Mouse (Mus musculus) hindbrain, embryonic 10.5 days (tissue): ENCODE data around the gene Fam198a. TPM values are rescaled to one million over a fixed set of nuclear protein-coding genes. Genes with fewer than 3 reads are reported as not detected.

ENCODE experiments used
- DNase-seq: peaks from one replicate; pipeline ENCODE4 v3.0.0-alpha.2; 2017; ENCODE audit warnings: low spot score
- H3K27ac ChIP-seq: fragments of 300-500 bp; sonication (generic); 2 replicates; pipeline ENCODE4 v1.5.1; 2016; ENCODE audit warnings: mild to moderate bottlenecking, moderate library complexity
- H3K27me3 ChIP-seq: fragments of 300-500 bp; sonication (generic); 2 replicates; pipeline ENCODE4 v1.6.1; 2016; ENCODE audit warnings: mild to moderate bottlenecking; ENCODE audit not compliant: poor library complexity, insufficient read depth, severe bottlenecking
- H3K36me3 ChIP-seq: fragments of 300-500 bp; sonication (generic); 2 replicates; pipeline ENCODE4 v1.6.1; 2016; ENCODE audit warnings: mild to moderate bottlenecking, moderate library complexity
- H3K4me1 ChIP-seq: fragments of 300-500 bp; sonication (generic); replicated peaks from 2 replicates; pipeline ENCODE4 v1.6.1; 2016; ENCODE audit warnings: mild to moderate bottlenecking
- H3K4me3 ChIP-seq: fragments of 300-500 bp; sonication (generic); 2 replicates; pipeline ENCODE4 v1.5.1; 2016; ENCODE audit warnings: mild to moderate bottlenecking, moderate library complexity
- H3K9me3 ChIP-seq: fragments of 300-500 bp; sonication (generic); 2 replicates; pipeline ENCODE4 v1.6.1; 2016; ENCODE audit warnings: mild to moderate bottlenecking, moderate library complexity
- WGBS: fragments of 180-500 bp; shearing (Covaris S2); methylation state at CpG from one replicate; pipeline ENCODE4 v1.1.7; 2016; 5-methylcytosine and 5-hydroxymethylcytosine counted together
- polyA plus RNA-seq: library from polyadenylated mRNA; unstranded; fragments of >200 nt; fragmentation: Nextera tagmentation; extraction: Ambion mirVana; gene quantifications from 2 replicates; pipeline ENCODE4 v1.2.1, GENCODE M21; 2016

The Fam198a gene
- polyA plus RNA-seq, 1 experiment from 2014 or later: 0.52 TPM

DNA sequence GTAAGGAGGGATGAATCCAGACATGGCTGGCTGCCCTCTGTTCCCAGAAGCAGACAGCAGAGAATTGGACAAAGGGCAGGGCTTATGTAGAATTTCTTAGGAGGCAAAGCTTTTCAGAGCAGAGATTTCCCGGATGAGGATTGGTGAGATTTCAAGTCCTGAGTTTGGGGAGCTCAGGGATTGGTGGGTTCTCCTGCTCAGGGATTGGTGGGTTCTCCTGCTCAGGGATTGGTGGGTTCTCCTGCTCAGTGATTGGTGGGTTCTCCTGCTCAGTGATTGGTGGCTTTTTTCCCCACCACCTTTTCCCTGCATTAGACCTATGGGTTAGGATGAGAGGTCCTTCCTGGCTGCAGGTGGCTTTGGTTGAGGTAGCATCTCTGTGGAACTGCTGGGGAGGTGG is 13.8 kb upstream of the Fam198a start:
- 81% methylated on average over 1 of the region's 1 CpGs for WGBS
- peaks cover 10% of the 10 kb centered on the region for H3K4me1 ChIP-seq
- H3K27me3 ChIP-seq: no peaks in the 10 kb centered on the region
- H3K4me3 ChIP-seq: peak overlapping the region; percentile 54; the same call in 1 of the 2 replicates
- no peak for DNase-seq
- H3K36me3 ChIP-seq: peaks cover 8% of the 10 kb centered on the region; the same call in 1 of the 2 replicates
- H3K27ac ChIP-seq: peak overlapping the region; percentile 85; the same call in 1 of the 2 replicates
- no peaks in the 10 kb centered on the region for H3K9me3 ChIP-seq

DNA sequence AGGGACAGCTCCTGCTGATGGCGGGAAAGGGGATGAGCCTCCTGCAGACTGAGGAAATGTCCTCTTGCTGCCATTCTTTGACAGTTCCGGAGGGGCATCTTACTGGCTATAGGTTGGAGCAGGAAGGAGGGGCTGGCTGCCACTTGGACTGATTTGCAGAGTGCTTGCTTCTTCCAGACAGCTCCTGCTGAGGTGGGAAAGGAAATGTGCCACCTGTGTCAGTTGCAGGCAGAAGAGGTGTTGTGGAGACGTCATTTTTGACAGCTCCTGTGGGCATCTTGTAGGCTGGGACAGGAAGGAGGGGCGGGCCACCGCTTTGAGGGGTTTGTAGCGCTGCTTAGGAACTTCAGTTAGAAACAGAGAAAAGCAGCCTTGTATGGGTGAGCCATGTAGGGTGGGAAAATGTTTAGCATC is 13.3 kb upstream of the Fam198a start:
- WGBS: 63% methylated on average over 6 of the region's 6 CpGs
- Histone ChIP-seq H3K36me3 (peaks cover 8% of the 10 kb centered on the region; the same call in 1 of the 2 replicates), H3K4me3 (peak overlapping the region; percentile 54), H3K4me1 (peaks cover 10% of the 10 kb centered on the region), H3K27ac (peak overlapping the region; percentile 85), H3K9me3 (no peaks in the 10 kb centered on the region), H3K27me3 (no peaks in the 10 kb centered on the region)
- DNase-seq: no peak

DNA sequence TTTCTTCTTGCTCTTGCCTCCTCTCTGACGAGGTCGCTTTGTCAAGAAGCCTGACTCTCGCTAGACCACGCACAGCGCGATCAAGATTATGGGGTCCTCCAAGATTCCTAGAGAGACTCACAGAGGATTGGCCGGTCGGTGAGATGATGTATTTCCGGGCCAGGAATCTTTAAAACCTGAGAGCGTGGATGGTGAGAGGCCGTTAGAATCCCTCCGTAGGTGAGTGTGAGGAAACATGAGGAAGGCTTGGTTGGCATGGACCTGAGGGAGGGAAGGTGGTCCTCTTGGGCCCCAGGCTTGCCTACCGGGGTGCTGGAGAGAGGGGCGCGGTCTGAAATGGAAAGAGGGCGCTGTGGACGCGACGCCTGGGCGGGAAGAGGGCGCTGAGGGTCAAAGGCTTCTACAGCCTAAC is 12.8 kb upstream of the Fam198a start:
- peak; percentile 39 for DNase-seq
- WGBS: 57% methylated on average over 21 of the region's 21 CpGs
- H3K27ac ChIP-seq: peak overlapping the region; percentile 85

DNA sequence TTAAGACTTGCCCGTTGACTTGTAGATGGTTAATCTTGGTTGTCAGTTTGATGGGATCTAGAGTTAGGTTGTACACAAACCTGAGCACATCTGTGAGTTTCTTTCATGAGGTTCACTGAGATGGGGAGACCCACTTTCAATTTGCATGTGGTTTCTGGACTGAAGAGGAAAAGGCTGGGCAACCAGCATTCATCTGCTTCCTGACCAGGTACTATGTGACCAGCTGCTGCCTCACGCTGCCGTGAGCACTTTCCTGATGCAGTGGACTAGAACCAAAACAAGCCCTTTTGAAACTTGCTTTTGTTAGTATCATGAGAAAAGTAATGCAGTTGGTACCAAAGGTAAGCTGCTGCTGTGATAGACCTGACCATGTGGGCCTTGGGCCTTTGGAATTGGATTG is 7.8 kb upstream of the Fam198a start:
- 89% methylated on average over 3 of the region's 3 CpGs for WGBS
- Histone ChIP-seq H3K27ac (no peak overlapping the region), H3K4me1 (no peaks in the 10 kb centered on the region)

More for the DNA sequence above, 12.8 kb upstream of the Fam198a start:
- H3K4me3 ChIP-seq: peak overlapping the region; percentile 54
- no peaks in the 10 kb centered on the region for H3K27me3 ChIP-seq
- H3K9me3 ChIP-seq: no peaks in the 10 kb centered on the region
- H3K36me3 ChIP-seq: peaks cover 8% of the 10 kb centered on the region; the same call in 1 of the 2 replicates
- H3K4me1 ChIP-seq: peaks cover 10% of the 10 kb centered on the region

DNA sequence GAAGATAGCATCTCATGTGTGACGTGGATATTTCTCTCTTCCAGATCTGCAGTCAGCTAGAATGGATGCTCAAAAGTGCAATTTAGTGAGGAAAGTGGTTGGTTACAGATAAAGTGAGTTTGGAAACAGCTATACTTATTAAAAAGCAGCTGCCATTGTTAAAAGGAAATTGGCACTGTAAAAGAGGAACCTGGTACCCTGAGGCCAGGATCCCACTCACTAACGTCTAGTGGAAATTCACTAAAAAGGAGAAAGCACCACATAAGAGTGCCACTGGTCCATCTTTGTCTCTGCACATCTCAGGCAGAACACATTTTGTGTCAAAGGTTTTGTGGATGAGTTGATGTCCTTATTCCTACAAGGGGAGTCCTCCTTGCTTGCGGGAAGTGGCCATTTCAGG is 7.2 kb upstream of the Fam198a start:
- no peak overlapping the region for H3K27ac ChIP-seq
- H3K27me3 ChIP-seq: no peaks in the 10 kb centered on the region; the same call in 1 of the 2 replicates
- H3K4me3 ChIP-seq: no peak overlapping the region
- DNase-seq: no peak
- peaks cover 8% of the 10 kb centered on the region; the same call in 1 of the 2 replicates for H3K36me3 ChIP-seq
- 89% methylated on average over 3 of the region's 3 CpGs for WGBS
- H3K9me3 ChIP-seq: no peaks in the 10 kb centered on the region
- H3K4me1 ChIP-seq: no peaks in the 10 kb centered on the region

More for the DNA sequence above, 7.8 kb upstream of the Fam198a start:
- peaks cover 8% of the 10 kb centered on the region; the same call in 1 of the 2 replicates for H3K36me3 ChIP-seq
- no peaks in the 10 kb centered on the region; the same call in 1 of the 2 replicates for H3K27me3 ChIP-seq
- no peak overlapping the region for H3K4me3 ChIP-seq
- no peaks in the 10 kb centered on the region for H3K9me3 ChIP-seq
- DNase-seq: no peak

DNA sequence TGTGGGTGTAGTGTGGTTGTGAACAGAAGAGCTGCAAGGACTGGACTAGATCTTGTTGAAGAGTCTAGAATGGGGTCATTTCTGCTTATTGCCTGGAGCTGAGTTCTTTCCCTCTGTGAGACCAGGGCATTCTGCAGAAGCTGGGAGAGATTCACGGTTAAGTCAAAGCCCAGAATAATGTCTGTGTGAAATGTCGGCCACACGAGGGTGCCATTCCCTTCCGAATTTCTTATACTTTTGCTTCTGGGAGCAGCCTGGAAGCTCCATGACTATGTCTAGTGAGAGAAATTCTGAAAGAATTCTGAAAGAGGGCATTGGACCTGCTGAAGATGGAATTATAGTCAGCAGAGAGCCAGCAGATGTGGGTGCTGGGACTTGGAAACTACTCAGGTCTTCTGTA is 3.0 kb upstream of the Fam198a start:
- H3K4me1 ChIP-seq: peaks cover 11% of the 10 kb centered on the region
- DNase-seq: peak; percentile 49
- H3K36me3 ChIP-seq: no peaks in the 10 kb centered on the region
- no peak overlapping the region for H3K27ac ChIP-seq
- no peak overlapping the region for H3K4me3 ChIP-seq
- no peaks in the 10 kb centered on the region for H3K9me3 ChIP-seq
- H3K27me3 ChIP-seq: no peaks in the 10 kb centered on the region; the same call in 1 of the 2 replicates
- WGBS: 12% methylated on average over 4 of the region's 4 CpGs

DNA sequence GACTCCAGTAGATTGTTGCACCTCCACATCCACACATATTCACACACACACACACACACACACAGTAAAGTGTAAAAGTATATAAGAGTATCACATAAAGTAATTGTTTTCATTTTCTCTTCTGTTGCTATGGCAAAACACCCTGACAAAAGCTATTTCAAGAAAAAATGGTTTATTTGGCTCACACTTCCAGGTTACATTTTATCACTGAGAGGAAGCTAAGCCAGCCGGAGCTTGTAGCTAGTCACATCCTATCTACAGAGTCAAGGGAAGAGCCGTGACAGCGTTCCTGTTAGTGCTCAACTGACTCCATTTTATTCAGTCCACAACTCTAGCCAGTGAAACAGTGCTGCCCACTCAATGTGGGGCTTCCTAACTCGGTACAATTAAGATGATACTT is 2.4 kb upstream of the Fam198a start:
- Histone ChIP-seq H3K4me1 (peaks cover 11% of the 10 kb centered on the region), H3K36me3 (no peaks in the 10 kb centered on the region), H3K27me3 (no peaks in the 10 kb centered on the region; the same call in 1 of the 2 replicates), H3K27ac (no peak overlapping the region), H3K9me3 (no peaks in the 10 kb centered on the region), H3K4me3 (no peak overlapping the region)
- 82% methylated on average over 4 of the region's 4 CpGs for WGBS
- no peak for DNase-seq

DNA sequence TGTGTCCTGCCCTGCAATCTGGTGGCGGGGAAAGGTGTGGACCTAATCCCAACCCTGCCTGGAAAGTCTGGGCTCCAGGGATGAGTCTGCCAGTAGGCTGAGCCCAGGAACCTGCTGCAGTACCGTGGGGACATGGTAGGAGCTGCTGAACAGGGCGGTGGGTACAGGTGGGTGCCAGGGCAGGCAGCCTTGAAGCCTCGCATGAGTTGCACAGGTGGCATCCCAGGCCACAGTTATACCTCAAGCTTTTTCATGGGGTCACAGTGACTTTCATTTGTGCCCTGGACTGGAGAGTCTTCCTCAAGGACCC is 281 bp downstream of the Fam198a start:
- 38% methylated on average over 4 of the region's 4 CpGs for WGBS
- Histone ChIP-seq H3K4me1 (peaks cover 14% of the 10 kb centered on the region), H3K9me3 (no peaks in the 10 kb centered on the region), H3K27ac (peak overlapping the region; percentile 73), H3K27me3 (no peaks in the 10 kb centered on the region; the same call in 1 of the 2 replicates), H3K4me3 (peak overlapping the region; percentile 4; the same call in 1 of the 2 replicates), H3K36me3 (no peaks in the 10 kb centered on the region)
- no peak for DNase-seq

DNA sequence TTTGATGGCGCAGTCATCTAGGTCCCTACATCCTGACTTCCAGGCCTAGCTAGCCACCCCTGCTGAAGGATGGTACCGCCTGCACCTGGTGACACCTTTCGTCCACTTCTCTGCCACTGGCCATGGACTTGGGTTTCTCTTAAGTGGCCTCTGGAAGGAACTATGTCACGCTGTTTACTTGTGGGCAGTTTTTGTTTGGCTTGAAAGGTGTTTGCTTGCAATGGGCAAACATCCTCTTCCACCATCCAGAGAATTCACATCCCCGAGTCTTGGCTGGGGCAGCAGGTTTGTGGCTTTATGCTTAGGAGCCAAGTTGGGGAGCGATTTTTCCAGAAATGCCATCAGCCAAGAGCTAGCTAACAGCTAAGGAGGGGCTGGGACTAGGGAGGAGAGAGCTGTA is 1.8 kb downstream of the Fam198a start:
- H3K4me3 ChIP-seq: no peak overlapping the region
- 90% methylated on average over 6 of the region's 6 CpGs for WGBS
- peaks cover 15% of the 10 kb centered on the region for H3K4me1 ChIP-seq
- H3K9me3 ChIP-seq: no peaks in the 10 kb centered on the region
- no peak overlapping the region for H3K27ac ChIP-seq
- no peaks in the 10 kb centered on the region for H3K36me3 ChIP-seq
- H3K27me3 ChIP-seq: no peaks in the 10 kb centered on the region
- no peak for DNase-seq

DNA sequence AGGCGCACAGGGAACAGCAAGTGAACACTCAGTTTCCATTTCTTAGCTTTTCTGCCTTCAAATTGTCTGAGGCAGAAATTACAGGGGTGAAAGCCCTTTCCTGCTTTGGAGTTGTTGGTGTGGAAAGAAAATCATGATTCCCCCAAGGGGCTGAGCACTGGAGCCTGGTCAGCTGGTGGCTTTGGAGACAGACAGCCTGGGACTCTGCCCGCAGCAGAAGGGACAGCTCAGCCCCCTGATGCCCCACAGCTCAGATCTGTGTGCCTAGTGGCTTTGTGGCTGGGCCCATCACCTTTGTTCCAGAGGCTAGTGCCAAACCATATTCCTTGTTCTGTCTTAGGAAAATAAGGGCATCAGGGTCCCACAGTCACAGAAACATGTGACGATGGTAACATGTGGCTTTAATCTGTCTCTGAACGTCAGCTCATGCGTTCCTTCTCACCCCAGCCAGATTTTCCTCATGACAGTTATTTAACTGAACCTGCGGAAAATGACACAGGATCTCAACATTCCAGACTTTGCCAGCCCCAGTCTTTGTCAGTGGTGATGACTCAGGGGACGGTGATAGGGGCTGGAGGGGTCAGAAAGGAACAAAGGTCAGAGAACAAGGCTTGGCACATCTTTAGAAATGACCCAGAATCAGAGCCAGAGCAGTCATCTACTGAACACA is 9.3 kb downstream of the Fam198a start:
- 44% methylated on average over 7 of the region's 7 CpGs for WGBS
- Histone ChIP-seq H3K4me1 (peaks cover 25% of the 10 kb centered on the region), H3K4me3 (no peak overlapping the region), H3K9me3 (no peaks in the 10 kb centered on the region), H3K27ac (peak overlapping the region; percentile 50), H3K27me3 (no peaks in the 10 kb centered on the region), H3K36me3 (no peaks in the 10 kb centered on the region)
- DNase-seq: peak; percentile 15

DNA sequence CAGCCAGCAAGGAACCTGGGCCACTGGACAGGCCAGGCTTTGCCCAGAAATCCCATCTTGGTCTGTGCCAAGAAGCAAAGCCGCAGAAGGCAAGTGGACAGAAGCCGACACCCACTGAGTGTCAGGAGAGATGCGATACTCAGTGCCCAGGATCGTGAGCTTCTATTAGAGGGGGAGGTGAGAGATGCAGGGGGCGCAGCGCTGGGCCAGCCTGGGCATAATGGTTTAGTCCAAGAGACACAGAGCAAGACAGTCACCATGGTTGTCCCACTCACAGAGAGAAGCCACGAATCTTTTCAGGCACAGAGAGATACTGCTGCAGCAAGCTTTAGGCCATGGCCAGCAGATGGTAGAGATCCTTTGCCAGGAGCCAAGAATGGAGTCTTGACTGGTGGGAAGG is 14.2 kb downstream of the Fam198a start:
- H3K27ac ChIP-seq: no peak overlapping the region
- H3K4me3 ChIP-seq: no peak overlapping the region
- no peaks in the 10 kb centered on the region for H3K9me3 ChIP-seq
- no peak for DNase-seq
- no peaks in the 10 kb centered on the region for H3K36me3 ChIP-seq
- peaks cover 14% of the 10 kb centered on the region for H3K4me1 ChIP-seq
- H3K27me3 ChIP-seq: no peaks in the 10 kb centered on the region
- WGBS: 90% methylated on average over 7 of the region's 7 CpGs

DNA sequence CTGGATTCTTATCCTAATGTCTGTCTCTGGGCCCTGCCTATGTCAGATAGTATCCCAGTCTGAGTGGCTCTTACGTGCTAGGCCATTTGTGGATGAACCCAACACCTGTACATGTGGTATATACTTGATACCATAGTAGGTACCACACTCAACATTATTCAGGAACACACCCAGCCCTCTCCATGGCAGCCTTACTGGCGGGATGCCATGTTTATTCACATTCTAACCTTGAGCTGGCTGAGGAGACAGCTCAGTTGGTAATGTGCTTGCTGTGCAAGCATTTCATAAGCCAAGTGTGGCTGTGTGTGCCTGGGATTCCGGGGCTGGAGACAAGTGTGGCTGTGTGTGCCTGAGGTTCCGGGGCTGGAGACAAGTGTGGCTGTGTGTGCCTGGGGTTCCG is 17.5 kb downstream of the Fam198a start:
- no peak overlapping the region for H3K27ac ChIP-seq
- no peaks in the 10 kb centered on the region for H3K9me3 ChIP-seq
- 90% methylated on average over 5 of the region's 5 CpGs for WGBS
- DNase-seq: no peak
- peaks cover 7% of the 10 kb centered on the region; the same call in 1 of the 2 replicates for H3K4me1 ChIP-seq
- no peaks in the 10 kb centered on the region for H3K36me3 ChIP-seq
- H3K4me3 ChIP-seq: no peak overlapping the region
- no peaks in the 10 kb centered on the region for H3K27me3 ChIP-seq

DNA sequence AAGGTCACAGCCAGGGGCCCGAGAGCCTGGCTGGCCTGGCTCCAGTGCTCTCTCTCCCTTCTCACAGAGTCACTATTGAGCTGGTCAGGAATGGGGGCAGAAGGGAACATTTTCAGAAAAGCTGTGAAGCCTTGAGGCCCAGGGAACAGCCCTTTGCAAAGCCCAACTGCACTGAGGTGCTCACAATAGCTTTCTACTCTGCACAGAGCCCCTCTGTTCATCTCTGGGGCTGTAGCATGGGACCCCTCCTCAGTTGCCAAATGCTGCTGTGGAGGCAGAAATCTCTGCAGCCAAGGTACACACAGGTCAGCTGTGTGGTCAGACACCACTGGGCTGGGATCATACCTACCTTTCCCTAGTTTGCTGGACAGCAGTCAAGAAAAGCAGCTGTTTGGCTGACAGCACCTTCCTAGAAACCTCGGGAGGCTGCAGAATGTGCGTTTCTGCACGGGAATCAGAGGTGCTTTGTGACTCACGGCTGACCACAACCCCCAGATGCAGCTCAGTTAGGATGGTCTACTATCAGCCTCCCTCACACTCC is 19.1 kb downstream of the Fam198a start:
- no peak for DNase-seq
- Histone ChIP-seq H3K36me3 (no peaks in the 10 kb centered on the region), H3K27me3 (no peaks in the 10 kb centered on the region), H3K9me3 (no peaks in the 10 kb centered on the region), H3K4me1 (peaks cover 7% of the 10 kb centered on the region; the same call in 1 of the 2 replicates), H3K4me3 (no peak overlapping the region), H3K27ac (0 out of 2 replicates have a peak overlapping the region, but pooled peaks have one; percentile 12)
- WGBS: 73% methylated on average over 5 of the region's 5 CpGs
